Mouse (Mus musculus) liver, postnatal 0 days (tissue): ENCODE results near the gene Mfsd4a. TPM values are rescaled to one million over a fixed set of nuclear protein-coding genes. Genes with fewer than 3 reads are reported as not detected.
A peak's percentile ranks its signal among the peaks of the same experiment; 100 is the strongest.

Experiments used
- ATAC-seq: fragments of 200-750 bp; cut with Nextera tagmentation; 2 replicates; pipeline ENCODE4 v1.8.0; 2017; ENCODE audit warnings: mild to moderate bottlenecking, moderate library complexity
- DNase-seq: peaks from one replicate; pipeline ENCODE4 v3.0.0-alpha.2; 2016
- H3K27ac ChIP-seq: fragments of 300-500 bp; sonication (generic); 2 replicates; pipeline ENCODE4 v1.5.1; 2014; ENCODE audit warnings: antibody characterized with exemption, moderate library complexity, mild to moderate bottlenecking, low read depth
- H3K27me3 ChIP-seq: fragments of 300-500 bp; sonication (generic); 2 replicates; pipeline ENCODE4 v1.6.1; 2014; ENCODE audit warnings: low read length, control low read depth, mixed read lengths; ENCODE audit not compliant: insufficient read depth
- H3K36me3 ChIP-seq: fragments of 300-500 bp; sonication (generic); replicated peaks from 2 replicates; pipeline ENCODE4 v1.6.1; 2014; ENCODE audit warnings: mild to moderate bottlenecking, control low read depth, low read length, moderate library complexity, mixed read lengths; ENCODE audit not compliant: insufficient read depth
- H3K4me1 ChIP-seq: fragments of 300-500 bp; sonication (generic); 2 replicates; pipeline ENCODE4 v1.6.1; 2014; ENCODE audit warnings: antibody characterized with exemption, mild to moderate bottlenecking, control low read depth; ENCODE audit not compliant: insufficient read depth
- H3K4me2 ChIP-seq: fragments of 300-500 bp; sonication (generic); 2 replicates; pipeline ENCODE4 v1.6.1; 2014; ENCODE audit warnings: low read depth, mild to moderate bottlenecking, low read length, moderate library complexity, mixed read lengths
- H3K4me3 ChIP-seq: fragments of 300-500 bp; sonication (generic); 2 replicates; pipeline ENCODE4 v1.5.1; 2014; ENCODE audit warnings: low read depth, low read length
- H3K9ac ChIP-seq: fragments of 300-500 bp; sonication (generic); replicated peaks from 2 replicates; pipeline ENCODE4 v1.6.1; 2014; ENCODE audit warnings: mild to moderate bottlenecking, moderate library complexity
- H3K9me3 ChIP-seq: fragments of 300-500 bp; sonication (generic); 2 replicates; pipeline ENCODE4 v1.6.1; 2016; ENCODE audit warnings: mild to moderate bottlenecking, control low read depth, low read length, mixed read lengths
- CTCF ChIP-seq: sonication (generic); IDR thresholded peaks from 2 replicates; pipeline ENCODE4 v1.5.1; 2016; ENCODE audit warnings: antibody characterized with exemption, low read depth
- EP300 ChIP-seq: IDR thresholded peaks from 2 replicates; pipeline ENCODE4 v1.6.1; 2016; ENCODE audit warnings: antibody characterized with exemption, low read depth, mild to moderate bottlenecking
- WGBS: fragments of 180-500 bp; shearing (Covaris S2); extraction: QIAGEN DNeasy Blood & Tissue Kit; methylation state at CpG from one replicate; pipeline ENCODE4 v1.1.7; 2014; ENCODE audit not compliant: insufficient replicate concordance; 5-methylcytosine and 5-hydroxymethylcytosine counted together
- polyA plus RNA-seq: library from polyadenylated mRNA; unstranded; fragments of >200 nt; fragmentation: Nextera tagmentation; extraction: Ambion mirVana; gene quantifications from 2 replicates; pipeline ENCODE4 v1.2.1, GENCODE M21; 2015

The Mfsd4a gene
- polyA plus RNA-seq, 1 experiment from 2014 or later: 2.8 TPM

- WGBS: 58% methylated on average over 7 of the region's 7 CpGs
These were observed 75.3 kb downstream of the Mfsd4a start for GRCm38 (mm10) chr1:131992561-131993001.

GRCm38 (mm10) chr1:131990083-131990760, 77.6 kb downstream of the Mfsd4a start:
- H3K36me3 ChIP-seq: no peaks in the 10 kb centered on the region
- H3K9me3 ChIP-seq: no peaks in the 10 kb centered on the region
- H3K27ac ChIP-seq: peak overlapping the region; percentile 74
- no peak for TF ChIP-seq EP300
- no peak for TF ChIP-seq CTCF
- peaks cover 7% of the 10 kb centered on the region for H3K4me1 ChIP-seq
- ATAC-seq (peak; percentile 67), DNase-seq (no peak)
- no peak overlapping the region for H3K9ac ChIP-seq
- no peak overlapping the region for H3K4me3 ChIP-seq
- no peak overlapping the region for H3K4me2 ChIP-seq
- 65% methylated on average over 9 of the region's 9 CpGs for WGBS
- no peaks in the 10 kb centered on the region for H3K27me3 ChIP-seq

More at GRCm38 (mm10) chr1:131992561-131993001, 75.3 kb downstream of the Mfsd4a start:
- no peaks in the 10 kb centered on the region for H3K36me3 ChIP-seq
- peaks cover 7% of the 10 kb centered on the region for H3K4me1 ChIP-seq
- no peaks in the 10 kb centered on the region for H3K9me3 ChIP-seq
- no peak for TF ChIP-seq CTCF
- peak; percentile 50; the same call in 1 of the 2 replicates for TF ChIP-seq EP300
- H3K4me2 ChIP-seq: no peak overlapping the region
- peak overlapping the region; percentile 70 for H3K27ac ChIP-seq
- H3K27me3 ChIP-seq: no peaks in the 10 kb centered on the region
- H3K9ac ChIP-seq: no peak overlapping the region
- ATAC-seq: peak; percentile 79
- H3K4me3 ChIP-seq: no peak overlapping the region
- no peak for DNase-seq

- H3K4me3 ChIP-seq: no peak overlapping the region
- 77% methylated on average over 4 of the region's 4 CpGs for WGBS
- no peaks in the 10 kb centered on the region for H3K36me3 ChIP-seq
- H3K27me3 ChIP-seq: no peaks in the 10 kb centered on the region
- peak overlapping the region; percentile 74 for H3K27ac ChIP-seq
- TF ChIP-seq EP300: no peak
- TF ChIP-seq CTCF: no peak
- H3K4me2 ChIP-seq: no peak overlapping the region
- ATAC-seq (no peak), DNase-seq (no peak)
- no peak overlapping the region for H3K9ac ChIP-seq
- H3K4me1 ChIP-seq: peaks cover 7% of the 10 kb centered on the region
- H3K9me3 ChIP-seq: no peaks in the 10 kb centered on the region
These were observed 78.4 kb downstream of the Mfsd4a start for GRCm38 (mm10) chr1:131989476-131989875.

GRCm38 (mm10) chr1:131987432-131987831, 80.4 kb downstream of the Mfsd4a start:
- Histone ChIP-seq H3K36me3 (no peaks in the 10 kb centered on the region), H3K27ac (no peak overlapping the region), H3K4me2 (no peak overlapping the region), H3K9me3 (no peaks in the 10 kb centered on the region), H3K4me3 (no peak overlapping the region), H3K4me1 (peaks cover 6% of the 10 kb centered on the region; the same call in 1 of the 2 replicates), H3K27me3 (no peaks in the 10 kb centered on the region), H3K9ac (no peak overlapping the region)
- no peak for DNase-seq
- WGBS: 78% methylated on average over 15 of the region's 15 CpGs
- no peak for ATAC-seq
- no peak for TF ChIP-seq CTCF
- no peak for TF ChIP-seq EP300

GRCm38 (mm10) chr1:131983806-131984205, 84.1 kb downstream of the Mfsd4a start:
- 77% methylated on average over 2 of the region's 2 CpGs for WGBS
- H3K9me3 ChIP-seq: no peaks in the 10 kb centered on the region
- ATAC-seq: no peak
- no peak overlapping the region for H3K4me3 ChIP-seq
- no peak overlapping the region for H3K27ac ChIP-seq
- no peaks in the 10 kb centered on the region for H3K27me3 ChIP-seq
- H3K4me1 ChIP-seq: 0 out of 2 replicates have a peak, but pooled peaks cover 2% of the 10 kb centered on the region
- H3K9ac ChIP-seq: no peak overlapping the region
- no peak overlapping the region for H3K4me2 ChIP-seq
- TF ChIP-seq CTCF (no peak), EP300 (no peak)
- no peaks in the 10 kb centered on the region for H3K36me3 ChIP-seq
- DNase-seq: no peak

GRCm38 (mm10) chr1:131982907-131983306, 85.0 kb downstream of the Mfsd4a start:
- ATAC-seq (peak; percentile 51), DNase-seq (peak; percentile 83)
- TF ChIP-seq EP300 (no peak), CTCF (peak; percentile 99)
- H3K27ac ChIP-seq: no peak overlapping the region
- no peaks in the 10 kb centered on the region for H3K36me3 ChIP-seq
- 0 out of 2 replicates have a peak, but pooled peaks cover 2% of the 10 kb centered on the region for H3K4me1 ChIP-seq
- H3K4me2 ChIP-seq: no peak overlapping the region
- 13% methylated on average over 5 of the region's 5 CpGs for WGBS
- H3K27me3 ChIP-seq: no peaks in the 10 kb centered on the region
- no peaks in the 10 kb centered on the region for H3K9me3 ChIP-seq
- H3K9ac ChIP-seq: no peak overlapping the region
- no peak overlapping the region for H3K4me3 ChIP-seq
